Mouse (Mus musculus): Measurements from ENCODE around the gene Ipo13.

The Ipo13 gene

DNA sequence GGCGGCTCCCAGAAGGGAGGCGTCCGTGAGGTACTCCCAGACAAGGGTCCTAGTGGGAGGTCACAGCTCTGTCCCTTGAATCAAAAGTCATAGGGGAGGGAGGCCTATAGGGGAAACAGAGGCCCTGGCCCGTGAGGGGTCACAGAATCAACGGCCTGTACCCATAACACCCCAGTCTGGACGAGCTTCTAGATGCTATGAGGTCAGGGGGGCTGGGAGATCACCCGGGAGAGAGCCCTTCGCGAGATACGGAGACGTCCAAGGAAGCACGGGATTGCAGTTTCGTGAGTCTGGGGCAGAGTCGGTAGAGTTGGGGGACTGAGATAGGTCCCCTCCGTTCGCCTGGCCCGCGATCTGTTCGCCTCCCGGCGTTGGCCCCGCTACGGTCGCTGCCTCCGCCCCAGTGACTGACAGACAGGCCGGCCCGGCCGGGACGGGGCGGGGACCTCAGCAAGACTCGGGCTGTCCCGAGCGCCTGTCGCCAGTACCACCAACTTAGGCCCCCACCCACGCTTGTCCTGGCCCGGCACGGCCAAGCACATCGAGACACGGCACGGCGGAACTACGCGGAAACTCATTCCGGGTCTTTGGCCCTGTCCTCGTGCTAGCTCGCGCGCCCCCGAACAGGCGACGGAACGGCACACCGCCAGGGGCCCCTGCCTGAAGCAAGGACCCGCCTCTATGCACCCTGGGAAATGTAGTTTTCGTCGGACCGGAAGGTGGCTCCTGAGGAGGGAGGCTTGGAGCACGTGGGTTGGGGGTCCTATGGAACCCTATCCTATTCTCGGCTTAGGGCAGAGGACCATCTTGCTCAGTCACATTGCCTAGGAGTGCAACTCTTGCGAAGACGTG lies at the start of gene Ipo13:
TSS of gene Ipo13 (minus strand) at position 409 of the 852 bp plus-strand sequence.
- DNase-seq (ENCODE audit: low spot score): peak; percentile 92

DNA sequence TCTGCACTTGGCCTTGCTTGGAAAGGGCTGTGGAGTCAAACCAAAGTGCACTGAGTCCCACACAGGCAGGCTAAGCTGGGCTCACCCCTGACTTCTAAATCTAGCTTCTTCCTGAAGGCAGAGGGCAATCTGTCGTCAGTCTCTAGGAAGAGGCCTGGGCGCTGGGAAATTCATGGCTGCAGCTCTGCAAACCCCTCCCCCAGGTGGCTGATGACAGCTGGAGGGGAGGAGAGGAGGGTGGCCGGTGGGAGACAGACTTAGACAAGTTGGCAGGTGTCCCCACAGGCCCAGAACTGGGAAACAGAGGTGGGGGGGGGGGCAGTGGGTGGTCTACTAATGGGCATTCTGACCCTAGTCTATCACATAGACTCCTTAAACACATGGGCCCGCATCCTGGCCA lies 42.7 kb upstream of the Ipo13 start:
- DNase-seq (ENCODE audit: low spot score): no peak

DNA sequence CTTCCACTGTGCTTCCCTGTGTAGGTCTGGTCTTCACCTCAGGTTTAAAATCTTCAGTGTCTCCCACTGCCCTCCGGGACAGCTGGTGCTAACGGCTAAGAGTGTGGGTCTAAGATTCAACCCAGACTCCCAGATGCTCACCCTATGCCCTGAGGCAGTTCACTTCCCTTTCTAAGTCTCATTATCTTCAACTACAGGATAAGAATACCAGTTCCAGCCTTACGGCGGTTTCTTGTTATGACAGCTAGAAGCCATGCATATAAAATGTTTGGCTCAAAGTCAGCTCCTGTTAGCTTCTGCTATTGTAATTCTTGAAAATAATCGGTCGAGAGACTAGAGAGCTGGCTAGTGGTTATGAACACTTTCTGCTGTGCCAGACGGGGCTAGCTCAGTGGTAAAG lies 32.7 kb upstream of the Ipo13 start:
- DNase-seq (ENCODE audit: low spot score): no peak

GRCm38 (mm10) chr4:117946639-117947305 lies 32.0 kb upstream of the Ipo13 start:
- DNase-seq (ENCODE audit: low spot score): no peak

- DNase-seq (ENCODE audit: low spot score): no peak
These were observed 28.5 kb upstream of the Ipo13 start for GRCm38 (mm10) chr4:117943317-117943716.

DNA sequence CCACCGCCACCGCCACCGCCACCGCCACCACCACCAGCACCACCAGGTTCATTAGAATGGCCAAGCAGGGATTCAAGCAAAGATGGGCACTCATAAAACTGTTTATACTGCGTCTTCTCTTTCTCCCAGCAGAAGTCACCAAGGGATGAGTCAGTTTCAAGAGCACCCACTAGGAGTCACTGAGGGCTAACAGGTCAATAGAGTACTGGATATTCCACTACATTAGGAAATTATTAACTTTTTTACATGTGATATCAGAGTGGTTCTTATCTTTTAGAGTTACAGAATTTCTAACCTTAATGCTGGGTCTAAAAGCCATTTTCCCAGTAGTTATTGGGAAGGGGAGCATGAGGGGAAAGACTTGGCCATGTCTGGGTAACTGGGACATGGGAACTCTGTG lies 22.2 kb upstream of the Ipo13 start:
- DNase-seq (ENCODE audit: low spot score): no peak

DNA sequence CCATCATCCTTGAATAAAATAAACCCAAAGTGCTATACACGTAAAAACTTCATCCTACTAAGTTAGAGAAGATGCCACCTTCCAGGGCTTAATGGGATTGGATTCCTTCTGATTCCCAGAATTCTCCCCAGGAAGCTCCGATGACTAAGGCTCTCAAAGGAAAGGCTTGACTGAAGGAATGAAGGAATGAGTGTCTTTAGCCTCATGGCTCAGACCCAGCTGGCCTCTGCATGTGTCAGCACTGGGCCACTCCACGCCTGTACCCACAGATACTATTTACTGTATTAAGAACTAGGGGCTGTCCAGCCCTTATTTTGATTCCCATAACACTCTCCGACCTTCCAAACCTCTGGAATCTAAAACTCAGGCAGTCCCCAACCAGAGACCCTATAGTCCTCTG lies 19.3 kb upstream of the Ipo13 start:
- DNase-seq (ENCODE audit: low spot score): no peak

DNA sequence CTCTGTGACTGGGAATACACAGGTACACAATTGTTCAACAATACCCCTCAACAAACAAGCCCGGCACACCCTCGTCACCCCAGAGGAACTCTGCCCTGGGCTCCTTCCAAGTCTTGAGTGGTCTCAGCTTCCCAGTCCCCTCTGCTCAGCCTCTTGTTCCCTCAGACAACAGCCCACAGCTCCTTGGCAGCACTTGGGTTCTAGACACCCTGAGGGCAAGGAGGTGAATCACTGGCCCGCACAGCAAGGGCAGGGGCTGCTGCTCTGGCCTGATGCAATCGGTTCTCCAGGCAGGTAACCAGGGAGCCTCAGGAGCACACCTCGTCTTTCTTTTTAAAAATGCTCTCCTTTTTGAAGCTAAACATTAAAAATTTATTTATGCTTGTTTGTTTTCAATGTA lies 18.4 kb upstream of the Ipo13 start:
- DNase-seq (ENCODE audit: low spot score): no peak

- DNase-seq (ENCODE audit: low spot score): no peak
These were observed 14.6 kb upstream of the Ipo13 start, which contains the start of gene Artn for GRCm38 (mm10) chr4:117929391-117929881. TSS of gene Artn (minus strand) at chr4:117929763.

- peak; percentile 62 for DNase-seq (ENCODE audit: low spot score)
These were observed 14.0 kb upstream of the Ipo13 start for GRCm38 (mm10) chr4:117928699-117929241.

DNA sequence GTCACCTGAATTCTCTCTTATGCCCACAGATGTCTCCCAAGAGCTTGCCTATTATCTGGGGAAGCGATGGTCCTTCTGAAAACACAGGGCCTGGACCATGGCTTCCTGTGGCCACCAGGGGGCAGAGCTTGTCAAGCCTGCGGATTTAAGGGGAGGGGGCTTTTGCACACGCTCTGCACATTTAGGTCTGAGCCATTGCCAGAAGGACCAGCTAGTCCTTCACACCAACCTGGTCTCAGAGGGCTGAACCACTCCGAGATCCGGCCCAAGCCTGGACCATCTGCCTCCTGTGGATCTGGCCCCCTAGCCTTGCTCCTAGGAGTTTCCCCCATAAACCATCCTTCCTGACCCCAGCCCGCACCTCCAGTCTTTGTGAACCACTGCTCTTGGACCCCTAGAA lies 13.4 kb upstream of the Ipo13 start:
- DNase-seq (ENCODE audit: low spot score): no peak

DNA sequence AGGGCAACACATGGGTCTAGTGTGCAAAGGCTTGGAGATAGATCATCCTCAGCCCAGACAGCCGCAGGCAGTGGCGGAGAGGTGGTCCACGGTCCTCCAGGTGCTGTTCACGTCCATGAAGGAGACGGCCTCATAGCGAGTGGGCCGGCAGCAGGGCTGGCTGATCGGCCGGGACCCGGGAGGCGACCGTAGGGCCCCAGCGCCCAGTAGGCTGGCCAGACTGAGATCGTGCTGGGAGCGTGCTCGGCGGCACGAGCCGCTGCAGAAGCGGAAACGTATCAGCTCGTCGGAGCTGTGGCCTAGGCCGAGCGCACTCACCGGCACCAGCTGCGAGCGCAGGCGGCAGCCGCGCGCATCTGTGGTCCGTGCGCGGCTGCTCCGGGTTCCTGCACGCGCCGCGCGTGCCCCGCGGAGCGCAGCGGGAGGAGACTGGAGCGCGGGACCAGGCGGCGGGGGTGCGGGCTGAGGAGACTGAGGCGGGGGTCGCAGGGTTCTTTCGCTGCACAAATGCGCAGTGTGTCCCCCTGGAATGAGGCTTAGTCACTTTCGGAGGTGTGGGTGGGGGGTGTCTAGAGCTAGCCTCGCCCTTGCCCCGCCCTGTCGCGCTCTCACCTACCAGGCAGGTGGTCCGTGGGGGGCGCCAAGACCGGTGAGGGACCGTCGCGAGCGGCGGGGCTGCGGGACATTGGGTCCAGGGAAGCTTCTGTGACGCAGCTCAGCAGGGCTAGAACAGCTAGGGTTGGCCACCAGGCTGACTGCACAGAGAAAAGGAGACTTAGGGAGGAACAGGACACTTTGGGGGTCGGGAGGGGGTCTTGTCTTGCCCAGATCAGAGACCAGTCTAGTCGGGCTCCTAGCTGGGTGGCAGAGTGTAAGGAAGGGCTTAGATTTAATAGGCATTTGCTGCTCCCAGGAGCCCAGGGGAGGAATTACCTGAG lies 12.0 kb upstream of the Ipo13 start:
- peak; percentile 51 for DNase-seq (ENCODE audit: low spot score)

DNA sequence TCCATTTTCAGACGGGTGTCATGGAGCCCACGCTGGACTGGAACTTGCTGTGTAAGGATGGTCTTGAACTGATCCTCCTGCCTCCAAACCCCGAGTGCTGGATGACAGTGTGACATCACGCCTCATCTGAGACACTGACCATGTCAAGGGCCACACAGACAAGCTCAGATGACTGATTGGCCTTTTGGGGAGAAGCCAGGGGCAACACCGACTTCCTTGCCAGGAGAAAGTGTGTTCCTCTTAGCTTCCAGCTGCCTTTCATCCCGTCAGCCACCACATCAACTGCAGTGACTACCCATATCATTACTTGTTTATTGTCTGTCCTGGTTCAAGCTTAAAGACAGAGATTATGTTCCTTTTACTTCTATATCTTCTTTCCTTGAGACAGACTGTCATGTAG lies 10.1 kb upstream of the Ipo13 start:
- no peak for DNase-seq (ENCODE audit: low spot score)

DNA sequence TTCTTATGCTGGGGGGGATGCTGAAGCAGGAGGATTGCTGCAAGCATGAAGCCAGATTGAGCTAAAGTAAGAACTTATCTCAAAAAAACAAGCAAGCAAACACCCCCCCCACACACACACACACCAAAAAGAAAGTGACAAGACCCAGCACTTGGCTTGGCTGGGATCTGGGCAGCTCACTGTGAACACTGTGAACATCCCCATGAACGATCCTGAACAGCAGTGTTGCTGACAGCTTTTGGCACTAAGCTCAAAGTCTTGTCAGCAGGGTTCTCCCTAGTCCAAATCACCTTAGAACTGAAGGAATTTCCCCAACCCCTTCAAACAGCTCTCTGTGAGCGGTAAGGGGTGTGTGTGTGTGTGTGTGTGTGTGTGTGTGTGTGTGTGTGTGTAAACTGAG lies 8.7 kb upstream of the Ipo13 start:
- no peak for DNase-seq (ENCODE audit: low spot score)

GRCm38 (mm10) chr4:117921358-117921757 lies 6.6 kb upstream of the Ipo13 start:
- no peak for DNase-seq (ENCODE audit: low spot score)

DNA sequence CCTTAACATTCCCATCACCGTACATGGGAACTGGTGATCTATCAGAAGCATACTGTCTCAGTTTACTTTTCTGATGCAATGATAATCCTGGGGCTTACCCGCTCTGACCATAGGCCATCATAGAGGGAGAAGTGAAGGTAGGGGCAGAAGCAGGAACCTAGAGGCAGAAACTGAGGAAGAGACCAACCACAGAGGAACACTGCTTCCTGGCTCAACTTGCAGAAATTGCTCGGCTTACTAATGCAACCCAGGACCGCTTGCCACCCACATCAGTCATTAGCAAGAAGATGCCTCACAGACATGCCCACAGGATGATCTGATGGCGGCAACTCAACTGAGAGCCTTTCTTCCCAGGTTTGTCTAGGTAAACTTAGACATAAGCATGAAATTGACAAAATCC lies 4.0 kb upstream of the Ipo13 start:
- no peak for DNase-seq (ENCODE audit: low spot score)

DNA sequence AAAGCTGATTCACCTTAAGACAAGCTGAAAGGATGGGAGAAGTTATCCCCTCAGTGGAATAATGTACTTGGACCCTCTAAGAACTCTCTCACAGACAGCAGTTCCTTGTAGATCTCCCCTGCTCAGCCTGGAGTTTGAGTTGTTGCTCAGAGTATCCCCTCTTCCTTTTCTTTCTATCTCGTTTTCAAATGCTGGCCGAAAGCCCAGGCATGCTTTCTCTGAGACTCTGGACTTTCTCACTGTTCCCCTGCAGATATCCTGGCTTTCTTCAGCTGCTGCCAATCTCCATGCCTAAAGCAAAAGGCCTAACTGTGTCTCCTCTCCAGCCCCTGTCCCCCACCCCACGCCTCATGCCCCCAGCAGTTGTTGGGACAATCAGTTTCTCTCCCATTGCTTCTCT lies 3.5 kb upstream of the Ipo13 start:
- DNase-seq (ENCODE audit: low spot score): no peak

GRCm38 (mm10) chr4:117917847-117918246 lies 3.0 kb upstream of the Ipo13 start:
- no peak for DNase-seq (ENCODE audit: low spot score)

GRCm38 (mm10) chr4:117917402-117917801 lies 2.6 kb upstream of the Ipo13 start:
- no peak for DNase-seq (ENCODE audit: low spot score)

- DNase-seq (ENCODE audit: low spot score): no peak
These were observed 1.6 kb upstream of the Ipo13 start for GRCm38 (mm10) chr4:117916386-117916785.

- no peak for DNase-seq (ENCODE audit: low spot score)
These were observed 798 bp upstream of the Ipo13 start for GRCm38 (mm10) chr4:117915489-117916105.

Measured in layer of hippocampus, adult 11-12 months (tissue).